Mouse (Mus musculus): ENCODE data around the gene Pcdh11x.
A peak's percentile ranks its signal among the peaks of the same experiment; 100 is the strongest.
"Not testable (repeated sequence)": the region's sequence is repeated elsewhere in the genome, so short reads cannot be mapped to it uniquely, and the experiment has no call there.

The Pcdh11x gene

DNA sequence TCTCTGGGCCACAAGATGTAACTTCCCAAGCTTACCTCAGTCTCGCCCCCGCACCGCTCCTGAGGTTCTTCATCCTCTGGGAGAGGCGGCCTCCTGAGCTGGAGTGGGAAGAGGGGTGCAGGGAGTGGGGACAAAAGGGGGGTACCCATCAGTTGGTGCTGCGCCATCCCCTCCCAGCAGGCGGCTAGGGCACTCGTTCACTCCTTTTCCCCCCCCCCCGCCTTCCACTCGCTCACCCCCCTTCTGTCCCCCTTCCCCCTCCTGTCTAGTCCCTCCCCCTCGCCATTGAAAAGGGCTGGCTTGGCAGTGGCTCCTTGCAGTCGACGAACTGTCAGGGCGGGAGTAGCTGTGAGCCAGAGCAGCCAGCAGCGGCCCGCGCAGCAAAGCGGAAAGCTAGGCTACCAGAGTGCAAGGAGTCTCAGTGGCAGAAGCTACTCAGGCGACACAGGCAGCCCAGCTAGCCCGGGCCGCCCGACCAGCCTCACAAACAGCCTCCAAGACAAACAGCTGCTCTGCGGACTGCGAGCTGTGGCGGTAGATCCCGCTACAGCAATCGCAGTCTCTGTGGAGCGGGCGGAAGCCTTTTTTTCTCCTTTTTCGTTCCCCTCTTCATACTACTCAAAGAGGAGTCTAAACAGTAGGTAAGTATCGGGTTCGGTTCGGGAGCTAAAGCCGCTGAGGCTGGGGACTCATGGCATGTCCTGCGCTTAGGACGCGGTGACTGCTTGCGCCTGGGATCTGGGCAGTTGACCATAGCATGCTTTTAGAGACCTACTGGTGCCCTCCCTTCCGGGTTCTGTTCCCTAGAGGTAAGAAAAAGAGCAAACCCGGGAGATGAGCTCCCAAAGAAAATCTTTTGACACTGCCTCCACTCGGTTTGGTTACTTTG, at the start of gene Pcdh11x:
TSS of gene Pcdh11x (plus strand) at position 249 of the 889 bp plus-strand sequence.
- DNase-seq: peak; percentile 17

DNA sequence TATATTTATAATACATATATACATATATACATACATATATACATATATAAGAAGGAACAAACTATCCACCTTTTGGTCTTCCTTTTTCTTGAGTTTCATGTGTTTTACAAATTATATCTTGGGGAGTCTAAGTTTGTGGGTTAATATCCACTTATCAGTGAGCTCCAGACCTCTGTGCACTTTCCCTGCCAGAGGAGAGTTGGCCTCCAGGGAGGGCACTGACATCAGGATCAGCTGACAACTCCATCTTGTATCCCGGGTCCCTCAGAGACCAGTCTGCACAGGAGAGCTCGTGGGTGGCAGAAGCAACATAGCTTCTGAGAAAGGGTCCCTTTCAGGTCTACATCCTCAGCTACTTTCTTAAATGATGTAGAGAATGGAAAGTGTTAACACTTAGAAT, 30.0 kb upstream of the Pcdh11x start:
- DNase-seq: no peak

DNA sequence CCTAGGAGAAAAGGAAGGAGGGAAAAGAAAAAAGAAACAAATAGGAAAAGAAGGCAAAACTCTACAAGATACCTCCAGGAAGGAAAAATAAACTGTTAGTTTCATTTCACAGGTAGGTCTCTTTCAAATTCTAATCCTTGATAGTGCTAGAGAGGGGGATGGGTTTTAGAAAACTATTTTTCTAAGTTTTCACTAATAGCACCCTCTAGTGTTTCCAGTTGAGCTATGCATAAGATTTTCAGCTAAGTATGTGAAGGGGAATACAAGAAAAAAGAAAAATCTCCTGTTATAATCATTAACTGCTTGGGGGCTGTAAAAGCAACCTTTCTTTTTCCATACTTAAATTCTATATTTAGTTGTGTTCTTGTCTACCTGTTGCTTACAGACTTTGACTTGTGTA, 4.5 kb upstream of the Pcdh11x start:
- no peak for DNase-seq

DNA sequence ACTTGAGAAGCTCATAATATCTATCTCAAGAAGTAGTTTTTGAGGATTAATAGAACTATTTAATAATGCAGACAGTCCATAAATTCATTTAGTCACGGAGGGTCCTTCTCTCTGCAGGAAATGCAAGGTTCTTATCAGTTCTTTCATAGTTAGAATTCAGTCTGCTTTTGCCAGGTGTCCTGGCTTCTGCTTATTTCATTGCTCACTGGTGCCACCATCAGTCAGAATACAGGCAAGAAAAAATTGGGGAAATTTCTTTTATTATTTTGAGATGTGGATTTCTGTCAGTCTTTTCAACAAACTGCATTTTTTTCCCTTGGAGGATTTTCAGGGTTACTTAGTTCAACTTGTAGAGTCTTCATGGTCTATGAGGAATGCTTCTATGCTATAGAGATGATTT, 2.6 kb upstream of the Pcdh11x start:
- no peak for DNase-seq

DNA sequence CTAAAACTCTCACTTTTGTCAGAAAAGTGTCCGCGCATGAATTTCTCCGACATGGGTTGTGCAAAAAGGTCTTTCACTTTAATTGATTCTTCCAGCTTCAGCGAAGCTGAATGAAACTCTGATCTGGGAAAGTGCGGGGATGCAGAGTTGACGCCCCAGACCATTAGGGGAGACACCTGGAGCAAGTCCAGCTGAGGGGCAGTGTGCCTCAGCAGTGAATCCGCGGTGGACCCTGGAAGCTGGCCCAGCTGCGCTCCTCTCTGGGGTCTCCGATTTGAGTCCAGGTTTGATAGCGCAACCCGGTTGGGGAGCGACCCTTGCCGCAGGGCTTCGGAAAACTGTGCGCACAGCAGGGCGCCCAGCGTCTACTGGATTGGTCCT, 831 bp downstream of the Pcdh11x start:
- DNase-seq: no peak

DNA sequence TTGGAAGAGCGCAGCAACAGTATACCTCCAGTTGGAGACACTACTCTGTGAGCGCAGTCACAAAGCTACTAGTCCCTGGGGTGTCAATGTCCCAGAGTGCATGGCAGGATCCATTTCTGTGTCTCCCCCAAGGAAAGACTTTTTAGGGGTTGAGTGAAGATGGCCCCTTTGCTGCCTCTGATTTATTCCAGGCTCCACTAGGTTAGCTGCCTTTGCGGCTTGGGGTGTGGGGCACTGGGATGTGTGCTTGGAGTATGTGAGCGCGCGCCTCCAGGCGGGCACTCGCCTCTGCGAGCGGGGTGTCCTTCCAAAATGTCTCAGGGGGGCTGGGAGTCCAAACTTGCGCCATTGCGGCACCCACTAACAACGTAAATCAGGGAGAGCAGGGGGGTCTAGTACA, 1.6 kb downstream of the Pcdh11x start:
- DNase-seq: no peak

DNA sequence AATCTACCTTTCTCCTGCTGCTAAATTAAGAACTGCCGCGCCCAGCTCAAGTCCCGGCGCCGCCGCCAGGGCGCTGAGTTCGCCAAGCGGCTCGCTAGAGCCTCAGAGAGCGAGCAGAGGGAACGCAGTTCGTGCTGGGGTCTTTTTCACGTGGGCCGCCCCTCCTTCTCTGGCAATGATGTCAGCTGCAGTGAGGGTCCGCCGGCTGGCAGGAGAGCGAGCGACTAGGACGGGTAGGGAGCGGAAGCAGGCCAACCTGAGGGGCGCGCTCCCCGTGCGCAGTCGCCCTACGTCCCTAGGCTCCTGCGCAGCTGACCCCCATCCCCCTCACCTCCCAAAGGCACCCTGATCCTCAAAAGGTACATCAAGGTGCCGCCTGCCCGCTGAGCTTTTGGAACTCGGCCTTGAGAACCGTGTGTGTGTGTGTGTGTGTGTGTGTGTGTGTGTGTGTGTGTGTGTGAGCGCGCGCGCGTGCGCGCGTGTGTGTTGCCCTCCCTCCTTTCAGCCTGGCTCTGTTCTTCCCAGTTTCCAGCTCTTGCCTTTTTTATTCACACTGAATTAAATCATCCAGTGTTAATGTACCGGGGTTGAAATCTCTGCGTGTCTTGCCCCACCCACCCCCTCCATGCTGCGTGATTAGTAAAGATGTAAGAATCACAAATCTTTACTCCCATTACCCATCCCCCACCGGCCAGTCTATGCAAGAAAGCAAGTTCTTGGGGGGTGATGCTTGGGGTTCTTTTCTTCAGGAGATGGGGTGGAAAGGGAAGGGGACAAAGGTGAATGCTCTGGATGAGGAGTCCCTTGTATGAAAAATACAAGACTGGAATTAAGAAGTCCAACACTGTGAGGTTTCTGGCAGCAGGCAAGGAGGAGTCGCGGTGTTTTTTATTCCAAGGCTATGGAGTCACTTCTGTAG, 3.0 kb downstream of the Pcdh11x start:
- DNase-seq: peak; percentile 9

DNA sequence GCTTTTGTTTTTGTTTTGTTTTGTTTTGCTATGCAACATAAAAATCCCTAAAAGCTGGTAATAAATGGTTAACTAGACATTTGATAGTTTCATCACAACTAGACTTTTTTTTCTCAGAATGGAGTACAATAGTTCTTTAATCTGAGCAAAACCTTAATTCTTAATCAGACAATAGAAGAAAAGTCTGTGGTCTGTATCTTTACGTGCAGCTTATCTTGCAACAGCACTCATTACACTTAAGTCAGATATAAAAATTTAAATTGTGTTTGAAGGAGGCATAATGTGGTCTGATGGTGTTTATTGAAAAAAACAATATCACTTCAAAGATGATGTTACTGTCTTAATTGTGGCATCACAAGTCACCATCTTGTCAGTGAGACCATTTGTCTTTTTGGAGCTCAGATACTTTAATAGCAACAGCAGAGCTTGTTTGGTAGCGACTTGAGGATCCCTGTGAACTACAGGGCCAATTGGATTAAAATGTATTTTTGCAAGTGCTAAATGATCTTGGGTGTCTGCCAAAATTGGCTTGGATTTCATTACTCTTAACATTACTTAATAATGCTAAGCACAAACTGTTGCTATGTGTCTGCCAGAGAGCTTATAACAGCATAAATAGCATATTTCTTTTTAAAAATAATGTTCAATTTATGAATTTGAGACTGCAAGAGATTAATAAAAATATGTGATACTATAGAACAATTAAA, 11.6 kb downstream of the Pcdh11x start:
- DNase-seq: no peak

DNA sequence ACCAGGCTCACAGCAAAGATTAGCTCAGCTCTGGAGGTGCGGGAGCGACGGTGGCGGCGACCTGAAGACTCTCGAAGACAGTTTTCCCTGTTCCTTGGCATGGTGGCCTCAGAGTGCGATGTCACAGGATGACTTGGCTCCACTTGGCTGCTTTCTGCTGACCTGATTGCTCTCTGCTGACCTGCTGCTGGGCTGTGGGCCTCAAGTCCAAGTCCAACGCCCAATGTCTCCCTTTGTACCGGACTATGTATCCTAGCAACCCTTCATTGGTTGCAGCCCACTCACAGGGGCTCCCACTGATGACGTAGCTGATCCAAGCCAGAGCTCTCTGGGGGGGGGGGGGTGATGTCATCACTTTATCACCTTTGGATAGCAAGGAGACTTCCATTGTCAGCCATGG, 22.9 kb downstream of the Pcdh11x start, which contains the start of gene H2afb3:
TSS of gene H2afb3 (minus strand) at position 101 of the 400 bp plus-strand sequence.
- DNase-seq: not testable (repeated sequence)

DNA sequence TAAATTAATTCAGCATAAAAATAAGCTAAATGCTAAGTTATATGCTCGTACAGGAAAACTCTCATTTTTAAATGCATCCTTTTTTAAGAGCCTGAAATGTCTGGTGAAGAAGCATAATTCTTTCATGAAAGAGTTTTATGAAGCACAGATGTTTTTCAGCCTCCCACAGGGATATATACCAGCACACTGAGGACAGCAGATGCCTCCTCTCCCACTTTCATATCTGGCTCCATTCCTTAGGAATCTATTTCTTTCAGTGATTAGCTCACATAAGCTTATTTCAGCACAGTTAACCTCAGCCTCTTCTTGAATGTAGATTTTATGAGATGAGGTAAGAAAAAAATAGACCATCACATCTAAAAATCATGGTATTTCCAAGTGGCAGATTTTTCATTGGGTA, 176.2 kb downstream of the Pcdh11x start:
- DNase-seq: no peak

DNA sequence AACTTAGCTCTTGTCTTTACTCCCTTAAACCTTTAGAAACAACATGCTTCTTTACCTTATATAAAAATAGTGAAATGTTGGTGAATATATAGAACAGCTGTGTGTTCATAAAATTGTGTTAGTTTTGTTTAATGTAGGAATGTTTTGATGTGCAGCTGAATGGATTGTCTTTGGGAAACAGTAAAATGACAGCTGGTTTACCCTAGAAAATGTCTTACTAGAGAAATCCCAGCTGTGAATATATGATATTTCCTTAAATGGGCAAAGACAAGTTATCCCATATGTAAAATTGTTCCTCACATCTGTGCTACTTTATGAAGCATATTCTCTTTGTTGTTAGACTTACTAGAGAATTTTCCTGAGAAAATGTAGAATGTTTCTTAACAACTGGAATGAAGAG, 196.4 kb downstream of the Pcdh11x start:
- no peak for DNase-seq

DNA sequence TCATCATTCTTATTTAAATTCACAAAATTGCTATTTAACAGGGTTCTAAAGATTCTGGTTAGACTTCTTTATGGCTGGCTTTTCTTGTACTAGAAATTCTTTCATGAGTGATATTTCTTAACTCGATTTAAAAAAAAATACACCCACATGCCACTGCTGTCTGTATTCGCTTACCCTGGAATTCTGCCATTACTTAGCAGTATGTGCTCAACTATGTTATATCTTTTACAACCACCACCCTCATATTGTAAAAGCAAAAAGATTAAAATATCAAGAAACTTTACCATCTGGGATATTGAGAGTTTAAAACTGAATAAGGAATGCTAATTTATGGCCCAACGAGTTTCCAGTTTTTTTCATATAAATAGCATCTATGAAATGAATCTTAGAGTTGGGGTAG, 234.9 kb downstream of the Pcdh11x start:
- no peak for DNase-seq

DNA sequence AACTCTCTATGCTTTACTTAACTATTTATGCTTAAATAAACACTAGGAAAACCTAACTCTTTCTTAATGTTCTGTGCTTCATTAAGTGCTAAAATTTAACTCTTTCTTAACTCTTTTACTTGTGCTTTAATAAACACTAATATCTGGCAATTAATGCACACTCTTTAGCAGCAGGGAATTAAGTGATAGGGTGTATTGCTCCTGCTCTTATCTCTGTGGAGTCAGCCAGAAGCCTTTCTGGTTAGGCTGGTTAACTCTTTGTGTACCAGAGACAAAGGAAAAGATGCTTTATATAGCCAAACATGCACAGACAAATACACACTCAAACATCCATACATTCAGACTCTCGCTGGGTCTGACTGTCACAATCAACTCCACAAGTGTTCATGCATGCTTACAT, 309.2 kb downstream of the Pcdh11x start:
- no peak for DNase-seq

DNA sequence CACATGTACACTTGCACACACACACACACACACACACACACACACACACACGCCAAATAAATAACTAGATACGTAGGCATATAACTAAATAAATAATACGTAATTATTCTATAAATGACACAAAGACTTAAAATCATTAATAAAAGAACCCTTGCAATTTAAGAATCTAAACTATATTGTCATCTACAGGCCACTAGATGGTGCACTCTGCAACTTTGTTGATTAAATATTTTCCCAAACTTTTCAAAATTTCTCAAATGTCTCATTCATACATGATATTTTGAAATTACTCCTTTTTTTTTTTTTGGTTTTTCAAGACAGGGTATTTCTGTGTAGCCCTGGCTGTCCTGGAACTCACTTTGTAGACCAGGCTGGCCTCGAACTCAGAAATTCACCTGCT, 328.4 kb downstream of the Pcdh11x start:
- no peak for DNase-seq

DNA sequence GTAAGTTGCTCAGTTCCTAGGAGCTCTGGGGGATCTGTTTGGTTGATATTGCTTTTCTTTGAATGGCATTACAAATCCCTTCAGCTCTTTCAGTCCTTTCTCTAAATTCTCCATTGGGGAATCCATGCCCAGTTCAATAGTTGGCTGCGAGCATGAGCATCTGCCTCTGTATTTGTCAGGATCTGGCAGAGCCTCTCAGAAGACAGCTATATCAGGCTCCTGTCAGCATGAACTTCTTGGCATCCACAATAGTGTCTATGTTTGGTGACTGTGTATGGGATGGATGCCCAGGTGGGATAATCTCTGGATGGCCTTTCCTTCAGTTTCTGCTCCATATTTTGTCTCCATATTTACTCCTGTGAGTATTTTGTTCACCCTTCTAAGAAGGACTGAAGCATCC, 380.2 kb downstream of the Pcdh11x start:
- not testable (repeated sequence) for DNase-seq

DNA sequence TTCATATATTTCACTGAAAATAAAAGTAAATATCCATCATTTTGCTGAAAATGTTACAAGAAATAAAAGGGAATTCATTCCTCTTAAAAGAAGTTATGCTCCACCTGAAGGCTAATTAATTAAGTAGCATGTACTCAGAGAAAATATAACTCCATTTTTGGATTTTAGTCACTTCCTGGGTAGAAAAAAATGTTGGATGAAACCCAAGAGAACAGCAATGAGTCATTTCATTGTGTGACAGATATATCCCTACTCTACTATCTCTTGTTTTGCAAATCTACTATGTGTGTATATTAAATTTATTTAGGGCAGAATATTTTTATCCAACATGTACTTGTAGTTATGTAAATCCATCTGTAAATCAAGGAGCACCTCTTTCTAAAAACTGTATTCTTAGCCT, 444.1 kb downstream of the Pcdh11x start:
- no peak for DNase-seq

DNA sequence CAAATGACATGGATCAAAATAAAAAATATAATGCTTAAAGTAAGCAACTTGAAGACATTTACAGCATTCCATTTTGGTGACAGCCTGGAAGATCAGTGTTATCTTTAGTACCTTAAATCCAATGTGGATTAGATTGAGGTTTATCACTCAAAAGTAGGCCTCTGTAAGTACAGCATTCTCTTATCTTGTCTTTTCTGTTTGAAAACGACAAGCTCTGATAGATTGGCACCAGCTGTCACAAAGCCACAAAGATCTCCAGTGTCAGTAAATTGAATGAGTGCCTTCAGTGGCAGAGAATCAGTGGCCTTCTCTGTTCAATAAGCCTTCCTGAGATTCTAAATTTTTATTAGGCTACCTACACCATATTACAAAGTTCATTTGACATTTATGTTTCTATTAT, 445.7 kb downstream of the Pcdh11x start:
- no peak for DNase-seq

DNA sequence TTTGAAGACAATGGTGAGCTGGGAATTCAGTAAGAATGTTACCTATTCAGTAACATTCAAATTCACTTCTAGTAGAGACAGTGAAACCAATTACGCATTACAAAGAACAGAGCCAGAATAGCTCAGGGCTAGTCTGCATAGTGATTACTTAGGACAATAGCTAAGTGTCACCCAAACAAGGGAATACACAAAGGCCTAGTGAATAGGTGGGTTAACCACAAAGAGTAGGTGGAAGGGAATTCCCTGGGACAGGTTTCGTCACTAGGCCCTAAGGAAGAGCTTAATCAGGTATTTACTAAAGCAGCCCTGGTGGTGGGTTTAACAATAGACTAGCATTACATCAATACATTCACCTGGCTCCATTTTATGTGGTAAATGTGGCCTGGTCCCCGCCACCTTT, 654.5 kb downstream of the Pcdh11x start:
- DNase-seq: no peak
